Mouse (Mus musculus) left cerebral cortex, adult 9 months (tissue): ENCODE results near the gene Ermard.

Source experiments
- DNase-seq, 2 experiments: peaks; one replicate each; pipeline ENCODE4 v3.0.0; 2022; ENCODE audit warnings: low spot score in 2 of 2

The Ermard gene

DNA sequence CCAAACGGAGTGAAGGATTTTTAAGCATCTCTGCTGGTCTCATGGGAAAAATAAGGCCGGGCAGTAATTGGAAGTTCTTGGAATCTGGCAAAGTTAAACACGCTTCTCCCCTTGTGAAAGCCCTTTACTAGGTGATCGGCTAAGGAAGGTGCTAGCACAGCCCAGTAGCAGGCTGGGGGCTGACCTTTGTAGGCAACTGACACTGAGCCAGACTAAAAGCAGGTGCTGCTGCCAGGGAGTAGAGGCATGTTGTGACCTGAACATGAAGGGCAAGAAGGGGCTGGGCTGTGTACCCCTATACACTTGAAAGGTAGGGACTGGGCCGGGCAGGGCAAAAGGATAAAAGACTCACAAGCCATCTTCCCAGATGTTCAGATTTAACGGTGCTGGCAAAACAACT, 19.3 kb downstream of the Ermard start:
- no peak for DNase-seq

DNA sequence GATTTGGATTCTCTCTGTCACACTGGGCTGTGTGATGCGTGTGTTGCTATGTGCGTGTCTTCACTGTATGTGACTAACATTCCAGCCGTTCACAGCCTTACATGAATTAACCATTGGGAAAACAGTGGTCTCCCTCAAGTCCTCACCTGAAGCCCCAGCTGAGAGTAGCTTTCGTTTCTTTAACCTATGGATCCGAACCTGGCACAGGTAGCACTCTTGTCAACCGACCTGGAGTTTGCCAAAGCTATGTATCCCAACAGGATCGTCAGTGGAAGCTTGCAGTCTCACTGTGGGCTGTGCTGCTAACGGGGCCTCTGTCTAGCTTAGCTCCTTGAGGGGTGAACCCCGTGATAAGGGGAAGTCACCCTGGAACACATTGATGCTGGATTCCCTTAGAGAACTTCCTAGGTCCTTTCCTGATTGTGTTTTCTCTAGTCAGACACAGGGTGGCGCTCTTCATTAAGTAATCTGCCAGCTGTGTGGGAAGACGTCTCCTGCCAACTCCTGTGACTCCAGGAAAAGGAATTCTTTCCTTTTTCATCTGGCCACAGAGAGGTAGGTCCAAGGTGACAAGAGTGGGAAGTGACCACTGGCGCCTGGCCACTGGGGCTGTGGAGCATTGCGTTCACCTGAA, 24.5 kb downstream of the Ermard start:
- DNase-seq: peak in 1 of 2 experiments; percentile 60

DNA sequence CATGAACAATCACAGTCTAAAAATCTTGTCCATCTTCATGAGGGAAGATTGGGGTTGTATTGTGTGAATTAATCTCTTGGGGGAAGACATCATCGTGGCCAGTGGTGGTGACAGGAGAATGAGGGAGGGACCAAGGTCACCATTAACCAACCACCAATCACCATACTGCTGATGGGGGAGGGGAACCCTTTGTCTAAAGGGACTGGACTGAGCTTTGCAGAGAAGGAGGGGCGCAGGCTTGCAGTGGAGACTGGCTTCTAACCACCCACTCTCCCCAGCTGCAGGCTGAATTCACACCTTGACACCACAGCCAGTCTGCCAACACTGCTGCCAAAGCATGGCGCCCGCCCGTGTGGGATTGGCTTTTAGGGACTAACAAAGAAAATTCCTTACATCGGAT, 25.1 kb downstream of the Ermard start:
- DNase-seq: no peak

GRCm38 (mm10) chr17:15066911-15067310, 25.9 kb downstream of the Ermard start:
- no peak for DNase-seq

DNA sequence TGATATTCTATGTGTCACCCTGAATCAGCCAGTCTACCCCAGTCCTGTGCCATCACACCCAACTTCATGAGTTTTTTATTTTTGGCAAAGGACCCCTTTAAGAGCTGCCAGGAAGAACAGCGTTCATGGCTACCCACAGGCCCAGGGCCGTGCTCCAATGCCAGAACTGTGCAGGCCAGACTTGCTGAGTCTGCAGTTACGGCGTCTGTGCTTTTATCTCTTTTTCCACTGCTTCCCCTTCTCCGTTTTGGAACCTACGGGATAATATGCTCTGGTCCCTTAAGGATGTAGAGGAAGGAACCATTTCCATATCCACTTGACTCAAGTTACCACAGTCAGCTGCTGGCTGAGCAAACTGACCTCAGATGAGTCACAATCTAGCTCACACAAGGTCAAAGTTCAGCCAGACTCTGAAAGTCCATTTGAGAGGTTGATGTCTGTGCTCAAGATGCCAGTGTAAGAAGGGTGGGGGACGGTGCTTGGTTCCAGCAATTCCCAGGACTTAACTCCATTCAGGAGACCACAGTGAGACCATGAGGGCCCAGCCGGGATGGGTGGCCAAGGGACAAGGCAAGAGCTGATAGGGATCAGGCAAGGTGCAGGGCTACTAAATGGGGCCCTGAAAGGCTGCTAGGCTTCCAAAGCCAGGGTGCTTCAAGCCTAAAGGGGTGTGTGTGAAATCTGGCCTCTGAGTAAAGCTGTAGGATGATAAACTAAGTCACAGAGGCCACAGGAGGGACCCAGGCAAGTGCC, 27.2 kb downstream of the Ermard start:
- no peak for DNase-seq

DNA sequence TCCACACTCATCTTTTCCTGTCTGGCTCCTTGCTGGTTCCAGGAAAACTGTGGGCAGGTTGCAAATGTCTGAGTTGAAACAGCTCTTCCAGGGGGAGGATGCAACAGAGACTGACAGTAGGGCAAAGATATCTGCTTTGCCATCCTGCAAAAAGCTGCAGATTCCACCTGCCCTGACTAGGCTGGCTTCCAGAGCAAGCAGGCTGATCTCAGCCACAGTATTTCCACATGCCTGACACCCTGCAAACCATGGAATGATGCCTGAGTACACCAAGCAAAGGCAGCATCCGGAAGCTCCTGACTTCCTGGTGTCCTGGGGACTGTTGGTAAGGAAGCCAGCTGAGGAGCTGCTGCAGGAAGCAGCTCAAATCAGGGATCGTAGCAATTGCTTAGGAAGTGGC, 28.1 kb downstream of the Ermard start:
- no peak for DNase-seq

DNA sequence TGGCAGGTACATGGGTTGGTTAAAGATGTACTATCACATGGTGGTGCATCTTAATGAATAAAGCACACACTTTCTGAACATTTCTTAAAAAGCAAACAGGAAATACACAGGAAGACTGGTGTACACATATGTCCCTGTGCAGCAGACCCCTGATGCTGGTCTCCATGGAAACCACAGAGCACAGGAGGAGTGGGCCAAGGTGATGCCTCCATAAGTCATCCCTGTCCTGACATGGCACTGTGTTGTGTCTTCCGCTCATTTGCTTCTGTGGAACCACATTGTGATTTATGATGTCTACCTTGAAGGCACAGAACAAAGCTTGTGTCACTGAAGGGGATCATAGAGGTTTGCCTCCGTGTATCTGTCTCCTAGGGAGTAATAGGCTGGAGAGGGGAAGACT, 31.2 kb downstream of the Ermard start:
- no peak for DNase-seq

DNA sequence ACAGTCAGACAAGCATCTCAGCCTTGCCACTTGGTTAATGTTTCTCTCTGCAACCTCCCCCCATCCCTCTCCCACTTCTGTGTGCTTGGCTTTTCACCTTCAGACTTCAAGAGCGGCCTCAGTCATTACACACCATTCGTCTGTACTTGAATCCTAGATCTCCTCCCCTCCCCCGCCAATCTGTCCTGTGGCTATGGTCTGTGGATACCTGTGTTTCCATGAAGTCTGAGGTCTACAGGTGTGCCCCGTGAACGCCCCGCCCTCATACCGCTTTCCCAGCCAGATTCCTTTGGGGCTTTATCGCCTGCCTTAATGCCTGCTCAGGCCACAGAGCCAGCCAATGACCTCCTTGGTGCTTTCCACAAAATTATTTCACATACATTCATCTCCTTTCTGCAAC, 34.0 kb downstream of the Ermard start:
- no peak for DNase-seq

DNA sequence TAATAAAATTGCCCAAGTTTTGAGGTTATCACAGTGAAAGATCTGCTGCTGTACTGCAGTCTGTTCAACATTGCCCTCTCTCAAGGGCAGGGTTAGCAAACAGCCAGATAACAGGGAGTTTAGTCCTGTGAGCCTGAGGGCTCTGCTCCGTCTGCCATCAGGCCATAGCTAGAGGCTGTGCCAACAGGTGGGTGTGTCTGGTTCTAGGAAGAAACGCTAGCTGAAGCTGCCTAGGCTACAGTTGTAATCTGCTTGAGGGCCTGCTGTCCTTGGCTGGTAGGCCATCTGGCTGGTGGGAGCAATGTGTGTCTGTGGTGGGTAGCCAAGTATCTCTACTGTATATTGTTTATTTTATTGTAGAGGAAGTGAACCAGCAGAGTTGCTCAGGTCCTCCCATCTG, 36.5 kb downstream of the Ermard start:
- no peak for DNase-seq

DNA sequence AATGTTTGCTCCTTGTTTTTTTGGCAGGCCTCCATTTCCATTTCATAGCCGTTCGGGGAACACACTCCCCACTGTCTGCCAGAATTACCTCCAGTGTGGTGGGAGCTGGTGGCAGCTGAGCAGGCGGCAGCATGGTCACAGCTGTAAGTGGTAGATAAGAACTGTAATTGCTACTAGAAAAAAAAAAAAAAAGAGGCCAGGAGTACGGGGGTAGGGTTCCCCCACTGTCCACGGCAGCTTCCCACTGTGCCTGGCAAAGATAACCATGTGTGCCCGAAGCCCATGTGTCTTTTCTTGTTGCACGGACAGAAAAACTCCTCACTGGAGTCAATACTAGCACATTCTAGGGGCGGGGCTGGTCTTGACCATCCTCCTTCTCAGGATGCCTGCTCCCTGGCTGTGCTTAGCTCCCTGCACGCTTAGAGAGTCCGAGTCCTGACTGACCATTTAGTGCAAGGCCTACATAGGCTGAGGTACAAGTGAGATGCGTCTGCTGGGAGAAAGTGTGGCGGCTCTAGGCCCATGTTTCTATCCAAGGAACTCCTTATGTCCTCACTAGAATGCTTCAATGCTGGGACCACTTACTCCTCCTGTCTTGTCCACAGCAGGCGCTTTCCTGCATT, 43.3 kb downstream of the Ermard start:
- no peak for DNase-seq

- DNase-seq: no peak
These were observed 44.0 kb downstream of the Ermard start for GRCm38 (mm10) chr17:15085006-15085405.

- DNase-seq: no peak
These were observed 47.2 kb downstream of the Ermard start for GRCm38 (mm10) chr17:15088166-15088565.

- no peak for DNase-seq
These were observed 47.6 kb downstream of the Ermard start for GRCm38 (mm10) chr17:15088591-15089001.

- DNase-seq: no peak
These were observed 50.7 kb downstream of the Ermard start for GRCm38 (mm10) chr17:15091739-15092138.

- no peak for DNase-seq
These were observed 52.5 kb downstream of the Ermard start for GRCm38 (mm10) chr17:15093523-15093922.

GRCm38 (mm10) chr17:15096853-15097252, 55.8 kb downstream of the Ermard start:
- no peak for DNase-seq

DNA sequence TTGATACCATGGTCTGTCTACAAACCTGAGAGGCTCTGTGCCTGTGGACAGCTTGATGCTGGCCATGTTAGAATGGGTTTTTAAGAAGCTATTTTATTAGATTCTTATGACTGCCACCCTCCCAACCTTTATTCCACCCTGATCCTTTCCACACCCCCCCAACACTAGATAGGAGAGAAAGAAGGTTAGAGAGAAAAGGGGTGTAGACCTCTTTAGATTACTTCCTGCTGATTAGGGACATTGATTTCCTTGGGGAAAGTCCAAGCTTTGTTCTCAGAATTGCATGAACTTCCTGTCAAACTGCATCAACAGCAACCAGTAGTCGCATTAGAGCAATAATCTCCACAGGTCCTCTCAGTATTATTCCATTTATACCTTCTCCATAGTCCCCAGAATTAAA, 57.7 kb downstream of the Ermard start:
- no peak for DNase-seq

- no peak for DNase-seq
These were observed 60.3 kb downstream of the Ermard start for GRCm38 (mm10) chr17:15101355-15101754.

- no peak for DNase-seq
These were observed 66.2 kb downstream of the Ermard start for GRCm38 (mm10) chr17:15107143-15107649.

DNA sequence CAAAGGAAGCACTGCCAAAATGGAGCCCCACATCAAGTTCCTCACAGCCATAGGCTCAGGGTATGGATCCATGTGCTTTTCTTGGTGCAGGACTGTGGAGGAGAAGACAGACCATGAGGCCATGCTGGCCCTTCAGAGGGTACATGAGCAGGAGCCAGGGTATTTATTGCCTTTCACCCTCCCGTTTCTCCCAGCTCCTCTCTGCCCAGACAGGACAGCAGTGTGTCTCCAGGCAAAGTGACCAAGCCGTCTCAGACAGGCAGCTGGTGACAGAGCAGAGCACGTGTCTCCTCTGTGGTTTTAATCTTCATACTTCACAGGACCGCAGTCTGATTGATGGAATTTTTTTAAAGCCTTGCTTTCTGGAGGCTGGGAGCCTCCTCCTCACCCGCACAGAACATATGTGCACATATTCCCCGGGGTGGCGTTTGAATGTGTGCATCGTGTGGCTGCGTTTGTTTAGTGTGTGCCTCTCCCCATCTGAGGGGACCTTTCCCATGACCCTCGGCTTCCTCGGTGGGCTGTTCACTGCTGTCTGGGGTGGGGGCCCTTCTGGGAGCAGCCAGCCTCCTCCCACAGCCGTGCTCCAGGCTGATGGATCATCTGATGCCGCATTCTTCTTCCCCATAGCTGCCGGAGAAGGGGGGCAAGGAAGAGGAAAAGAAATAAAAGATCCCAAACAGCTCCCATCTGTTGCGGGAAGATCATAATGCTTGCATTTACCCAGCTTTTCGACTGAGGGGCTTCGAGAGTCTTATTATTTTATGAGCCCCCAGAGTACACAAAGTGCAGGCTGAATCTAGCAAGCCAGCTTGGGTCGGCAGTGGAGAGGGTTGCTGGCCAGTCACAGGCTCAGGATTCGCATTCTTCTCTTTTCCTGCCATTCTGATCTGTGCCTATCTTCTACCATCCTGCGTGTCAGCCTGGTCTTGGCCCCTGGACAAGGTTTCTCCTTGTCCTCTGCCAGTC, 67.7 kb downstream of the Ermard start:
- peak in 1 of 2 experiments; percentile 38 for DNase-seq

DNA sequence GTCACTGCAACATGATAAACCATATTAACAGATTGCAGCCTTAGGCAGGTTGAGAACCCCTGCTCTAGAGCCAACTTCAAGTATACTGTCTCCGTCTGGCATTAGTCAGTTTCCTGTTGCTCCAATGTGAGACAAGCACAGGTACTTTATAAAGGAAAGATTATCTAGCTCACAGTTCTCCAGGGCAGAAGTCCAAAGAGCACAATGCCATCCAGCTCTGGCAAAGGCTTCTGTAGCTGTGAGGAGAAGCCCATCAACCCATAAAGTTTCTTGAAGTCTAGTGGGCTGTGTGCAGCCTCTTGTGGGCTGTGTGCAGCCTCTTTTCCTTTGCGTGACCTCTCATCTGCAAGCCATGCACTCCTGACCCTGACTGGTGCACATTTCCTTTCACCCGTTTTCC, 74.5 kb downstream of the Ermard start:
- no peak for DNase-seq

GRCm38 (mm10) chr17:15120096-15120495, 79.1 kb downstream of the Ermard start:
- no peak for DNase-seq
